Mouse (Mus musculus) limb, embryonic 11.5 days (tissue): ENCODE measurements around the gene Vmn1r195. TPM values are rescaled to one million over a fixed set of nuclear protein-coding genes. Genes with fewer than 3 reads are reported as not detected.
"Not testable (repeated sequence)": the region's sequence is repeated elsewhere in the genome, so short reads cannot be mapped to it uniquely, and the experiment has no call there.

Experiments used
- ATAC-seq: fragments of 200-750 bp; cut with Nextera tagmentation; 2 replicates; pipeline ENCODE4 v1.8.0; 2017; ENCODE audit warnings: low read depth; ENCODE audit not compliant: insufficient number of reproducible peaks, low FRiP score, low TSS enrichment
- DNase-seq: peaks from one replicate; pipeline ENCODE4 v3.0.0-alpha.2; 2015; ENCODE audit warnings: low spot score
- H3K27ac ChIP-seq: fragments of 300-500 bp; sonication (generic); replicated peaks from 2 replicates; pipeline ENCODE4 v1.5.1; 2014; ENCODE audit warnings: low read depth, mild to moderate bottlenecking, low read length
- H3K27me3 ChIP-seq: fragments of 300-500 bp; sonication (generic); 2 replicates; pipeline ENCODE4 v1.6.1; 2014; ENCODE audit warnings: mild to moderate bottlenecking, low read length, mixed read lengths; ENCODE audit not compliant: control insufficient read depth, insufficient read depth
- H3K36me3 ChIP-seq: fragments of 300-500 bp; sonication (generic); 2 replicates; pipeline ENCODE4 v1.6.1; 2014; ENCODE audit warnings: mild to moderate bottlenecking, low read length, moderate library complexity, mixed read lengths; ENCODE audit not compliant: control insufficient read depth, insufficient read depth
- H3K4me1 ChIP-seq: fragments of 300-500 bp; sonication (generic); 2 replicates; pipeline ENCODE4 v1.6.1; 2014; ENCODE audit warnings: low read length, mixed read lengths; ENCODE audit not compliant: control insufficient read depth, insufficient read depth
- H3K4me2 ChIP-seq: fragments of 300-500 bp; sonication (generic); 2 replicates; pipeline ENCODE4 v1.6.1; 2014; ENCODE audit warnings: low read depth, mild to moderate bottlenecking, moderate library complexity; ENCODE audit not compliant: severe bottlenecking
- H3K4me3 ChIP-seq: fragments of 300-500 bp; sonication (generic); 2 replicates; pipeline ENCODE4 v1.5.1; 2014; ENCODE audit warnings: low read depth, low read length
- H3K9ac ChIP-seq: fragments of 300-500 bp; sonication (generic); 2 replicates; pipeline ENCODE4 v1.6.1; 2014; ENCODE audit warnings: mild to moderate bottlenecking, low read length
- H3K9me3 ChIP-seq: fragments of 300-500 bp; sonication (generic); 2 replicates; pipeline ENCODE4 v1.6.1; 2016; ENCODE audit warnings: low read length; ENCODE audit not compliant: control insufficient read depth
- WGBS: fragments of 180-500 bp; shearing (Covaris S2); extraction: QIAGEN DNeasy Blood & Tissue Kit; methylation state at CpG from one replicate; pipeline ENCODE4 v1.1.7; 2014; 5-methylcytosine and 5-hydroxymethylcytosine counted together
- polyA plus RNA-seq: library from polyadenylated mRNA; unstranded; fragments of >200 nt; fragmentation: Nextera tagmentation; extraction: Ambion mirVana; gene quantifications from 2 replicates; pipeline ENCODE4 v1.2.1, GENCODE M21; 2014

The Vmn1r195 gene
- not detected in 2 replicates for polyA plus RNA-seq

DNA sequence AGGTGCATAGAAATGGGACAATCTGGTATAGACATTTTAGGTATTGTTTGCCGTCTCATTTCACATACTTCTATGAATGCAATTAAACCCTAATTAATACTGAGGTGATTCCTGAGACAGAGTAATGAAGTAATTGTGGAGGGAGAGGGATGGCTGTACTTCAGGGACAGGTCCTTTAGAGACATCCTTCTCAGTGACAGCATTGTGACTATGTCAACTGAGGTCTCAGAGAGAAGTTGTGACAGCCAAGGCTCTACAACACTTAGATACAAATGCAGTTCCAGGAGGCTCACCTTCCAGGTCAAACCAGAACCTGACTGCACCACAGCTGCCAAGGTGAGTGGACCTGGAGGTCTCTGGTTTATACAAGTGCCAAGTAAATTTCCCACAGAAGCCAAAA, at the start of gene Vmn1r195:
Gene Vmn1r195 (plus strand): TSS at position 301 of the 400 bp plus-strand sequence.
- 89% methylated on average over 1 of the region's 1 CpGs for WGBS
- ATAC-seq, H3K27ac ChIP-seq, DNase-seq, H3K4me1 ChIP-seq, H3K4me2 ChIP-seq, H3K36me3 ChIP-seq, H3K9me3 ChIP-seq, H3K9ac ChIP-seq, H3K4me3 ChIP-seq, H3K27me3 ChIP-seq: not testable (repeated sequence)

DNA sequence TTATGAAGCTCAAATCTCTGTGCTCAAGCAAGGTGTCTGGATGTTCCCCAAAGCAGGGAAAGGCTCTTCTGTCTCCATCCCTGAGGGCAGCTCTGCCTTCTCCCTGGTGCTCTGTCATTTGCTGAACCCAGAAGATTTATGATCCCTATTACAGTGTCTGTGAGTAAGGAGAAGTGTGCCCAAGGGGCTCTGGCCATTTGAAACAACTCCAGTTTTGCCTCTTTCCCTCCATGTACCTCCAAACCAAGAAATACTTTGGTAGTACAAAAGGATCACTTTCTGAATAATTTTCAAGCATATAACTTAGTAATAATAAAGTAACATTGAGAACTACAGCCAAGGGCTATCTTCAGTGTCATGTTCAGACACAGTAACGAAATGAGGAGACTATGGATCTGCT, 47.3 kb upstream of the Vmn1r195 start, which contains the start of gene Vmn1r193:
Gene Vmn1r193 (minus strand): TSS at position 101 of the 400 bp plus-strand sequence.
- not testable (repeated sequence) for H3K9me3 ChIP-seq, H3K4me3 ChIP-seq, H3K36me3 ChIP-seq, DNase-seq, ATAC-seq, H3K4me2 ChIP-seq, H3K4me1 ChIP-seq, H3K9ac ChIP-seq, H3K27ac ChIP-seq, H3K27me3 ChIP-seq
- WGBS = 76% methylated on average over 1 of the region's 1 CpGs

DNA sequence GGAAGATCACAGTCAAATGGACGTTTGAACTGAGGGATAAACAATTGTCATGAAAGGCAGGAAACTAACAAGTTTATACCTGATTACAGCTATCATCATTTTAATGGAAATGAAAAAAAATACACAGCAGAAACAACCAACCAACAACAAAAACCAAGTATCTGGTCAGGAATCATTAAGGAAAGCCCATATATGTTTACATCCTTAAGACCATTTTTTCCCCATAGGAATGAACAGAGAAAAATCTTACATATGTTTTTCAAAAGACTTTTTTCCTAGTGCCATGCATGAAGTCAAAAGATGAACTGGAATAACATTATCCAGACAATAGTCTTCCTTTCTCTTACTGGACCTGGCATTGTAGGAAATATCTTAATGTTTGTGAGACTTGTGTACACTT, 26.4 kb upstream of the Vmn1r195 start, which contains the start of gene Vmn1r194:
Gene Vmn1r194 (plus strand): TSS at position 301 of the 400 bp plus-strand sequence.
- no peaks in the 10 kb centered on the region for H3K27me3 ChIP-seq
- no peak within 1 kb of the TSS for H3K9ac ChIP-seq
- no peaks in the 10 kb centered on the region for H3K36me3 ChIP-seq
- no peaks in the 10 kb centered on the region for H3K4me1 ChIP-seq
- no peaks in the 10 kb centered on the region for H3K9me3 ChIP-seq
- ATAC-seq (no peak), DNase-seq (no peak)
- WGBS = 59% methylated on average over 1 of the region's 1 CpGs
- no peak within 1 kb of the TSS for H3K27ac ChIP-seq
- H3K4me3 ChIP-seq = no peak within 1 kb of the TSS
- H3K4me2 ChIP-seq = no peak within 1 kb of the TSS

- no peaks in the 10 kb centered on the region for H3K4me1 ChIP-seq
- H3K36me3 ChIP-seq = no peaks in the 10 kb centered on the region
- 21% methylated on average over 2 of the region's 2 CpGs for WGBS
- no peak overlapping the region for H3K4me3 ChIP-seq
- no peak for DNase-seq
- no peak overlapping the region for H3K27ac ChIP-seq
- H3K27me3 ChIP-seq = no peaks in the 10 kb centered on the region
- H3K9me3 ChIP-seq = no peaks in the 10 kb centered on the region
- ATAC-seq = no peak
- no peak overlapping the region for H3K4me2 ChIP-seq
- H3K9ac ChIP-seq = no peak overlapping the region
Observed at GRCm38 (mm10) chr13:22271721-22272120, 1.4 kb downstream of the Vmn1r195 start.

DNA sequence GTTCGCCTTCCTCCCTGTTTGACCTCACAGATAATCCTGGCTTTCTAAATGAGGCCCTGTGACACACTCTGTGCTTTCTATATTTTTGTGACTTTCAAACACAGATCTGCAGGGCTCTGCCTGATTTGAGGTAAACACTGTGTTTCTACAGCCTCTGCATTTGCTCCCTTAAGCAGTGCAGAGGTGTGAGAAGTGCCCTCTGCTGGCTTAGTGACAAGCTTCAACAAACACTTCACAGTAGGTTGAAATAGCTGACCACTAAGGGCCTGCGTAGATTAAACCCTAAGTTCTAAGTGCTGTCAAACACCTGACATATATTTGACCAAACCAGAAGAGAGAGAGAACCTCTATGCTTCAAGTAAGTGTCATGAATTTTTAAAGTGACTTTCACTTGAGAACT, 14.3 kb downstream of the Vmn1r195 start:
- no peak overlapping the region for H3K4me2 ChIP-seq
- no peaks in the 10 kb centered on the region for H3K36me3 ChIP-seq
- no peak for ATAC-seq
- H3K9me3 ChIP-seq = no peaks in the 10 kb centered on the region
- H3K27ac ChIP-seq = no peak overlapping the region
- DNase-seq = no peak
- 63% methylated on average over 2 of the region's 2 CpGs for WGBS
- no peak overlapping the region for H3K4me3 ChIP-seq
- no peaks in the 10 kb centered on the region for H3K4me1 ChIP-seq
- H3K27me3 ChIP-seq = no peaks in the 10 kb centered on the region
- no peak overlapping the region for H3K9ac ChIP-seq

DNA sequence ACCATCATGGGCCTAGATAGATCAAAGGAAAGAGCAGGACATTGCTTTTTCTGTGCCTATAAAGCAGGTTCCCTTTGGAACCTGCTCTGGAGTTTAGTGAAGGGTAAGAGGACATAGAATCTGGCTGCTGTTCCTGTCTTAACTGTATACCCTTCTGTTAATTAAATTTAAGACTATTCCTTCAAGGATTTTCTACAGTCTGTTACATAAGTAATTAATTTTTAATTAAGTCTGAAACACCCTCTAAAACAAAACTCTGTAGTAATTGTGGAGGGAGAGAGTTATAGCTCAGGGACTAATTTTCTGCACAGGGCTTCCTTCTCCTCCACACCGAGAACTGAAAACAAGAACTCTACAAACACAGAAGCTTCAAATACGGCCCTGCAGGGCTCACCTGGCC, 19.3 kb downstream of the Vmn1r195 start, which contains the start of gene Vmn1r196:
Gene Vmn1r196 (plus strand): TSS at position 301 of the 400 bp plus-strand sequence.
- no peak for DNase-seq
- Histone ChIP-seq H3K9me3 (no peaks in the 10 kb centered on the region), H3K4me2 (no peak within 1 kb of the TSS), H3K27ac (no peak within 1 kb of the TSS), H3K4me3 (no peak within 1 kb of the TSS), H3K4me1 (no peaks in the 10 kb centered on the region), H3K27me3 (no peaks in the 10 kb centered on the region), H3K9ac (no peak within 1 kb of the TSS), H3K36me3 (no peaks in the 10 kb centered on the region)
- no peak for ATAC-seq
- 78% methylated on average over 2 of the region's 2 CpGs for WGBS

- ATAC-seq, H3K27ac ChIP-seq, H3K36me3 ChIP-seq, H3K9me3 ChIP-seq, H3K4me1 ChIP-seq, H3K4me2 ChIP-seq, H3K27me3 ChIP-seq, H3K4me3 ChIP-seq, H3K9ac ChIP-seq, DNase-seq: not testable (repeated sequence)
- 93% methylated on average over 5 of the region's 5 CpGs for WGBS
Observed at GRCm38 (mm10) chr13:22308075-22308474, 37.8 kb downstream of the Vmn1r195 start.

DNA sequence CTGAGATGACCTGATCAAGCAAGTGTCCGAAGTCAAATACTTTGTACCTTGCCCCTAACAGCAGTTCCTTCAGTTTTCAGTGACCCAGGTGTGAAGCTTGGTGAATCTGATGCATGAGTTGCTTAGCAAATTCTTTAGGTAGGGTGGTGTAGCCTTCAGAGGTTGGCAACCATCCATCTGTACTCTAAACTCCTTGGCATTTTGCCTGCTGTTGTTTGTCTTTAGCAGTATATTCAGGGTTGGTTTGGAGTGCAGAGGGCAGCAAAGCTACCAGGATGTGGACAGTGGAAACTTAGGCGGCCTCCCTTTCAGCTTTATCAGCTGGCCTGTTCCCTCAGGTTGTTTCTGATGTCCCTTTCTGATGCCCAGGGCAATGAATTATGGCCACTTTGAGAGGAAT, 45.0 kb downstream of the Vmn1r195 start:
- Histone ChIP-seq H3K36me3 (no peaks in the 10 kb centered on the region), H3K27ac (no peak overlapping the region), H3K9ac (no peak overlapping the region), H3K27me3 (no peaks in the 10 kb centered on the region), H3K9me3 (no peaks in the 10 kb centered on the region), H3K4me2 (no peak overlapping the region), H3K4me3 (no peak overlapping the region), H3K4me1 (no peaks in the 10 kb centered on the region)
- WGBS = 77% methylated on average over 2 of the region's 2 CpGs
- ATAC-seq (no peak), DNase-seq (no peak)

GRCm38 (mm10) chr13:22317366-22317765, 47.0 kb downstream of the Vmn1r195 start:
- no peaks in the 10 kb centered on the region for H3K9me3 ChIP-seq
- no peak overlapping the region for H3K9ac ChIP-seq
- H3K27ac ChIP-seq = no peak overlapping the region
- H3K4me2 ChIP-seq = no peak overlapping the region
- H3K4me1 ChIP-seq = no peaks in the 10 kb centered on the region
- DNase-seq (no peak), ATAC-seq (no peak)
- H3K4me3 ChIP-seq = no peak overlapping the region
- 86% methylated on average over 2 of the region's 2 CpGs for WGBS
- no peaks in the 10 kb centered on the region for H3K27me3 ChIP-seq
- H3K36me3 ChIP-seq = no peaks in the 10 kb centered on the region
